Mouse (Mus musculus) hindbrain, embryonic 15.5 days (tissue): ENCODE measurements around the gene Plcb2. TPM values are rescaled to one million over a fixed set of nuclear protein-coding genes. Genes with fewer than 3 reads are reported as not detected.

ENCODE experiments used
- ATAC-seq: fragments of 200-750 bp; cut with Nextera tagmentation; 2 replicates; pipeline ENCODE4 v1.8.0; 2017; ENCODE audit warnings: low read depth, moderate number of reproducible peaks, moderate TSS enrichment; ENCODE audit not compliant: low FRiP score
- H3K27ac ChIP-seq: fragments of 300-500 bp; sonication (generic); replicated peaks from 2 replicates; pipeline ENCODE4 v1.5.1; 2015; ENCODE audit warnings: mild to moderate bottlenecking, inconsistent platforms
- H3K27me3 ChIP-seq: fragments of 300-500 bp; sonication (generic); 2 replicates; pipeline ENCODE4 v1.6.1; 2015; ENCODE audit warnings: control low read depth, inconsistent platforms
- H3K36me3 ChIP-seq: fragments of 300-500 bp; sonication (generic); 2 replicates; pipeline ENCODE4 v1.6.1; 2015; ENCODE audit warnings: control low read depth, inconsistent platforms
- H3K4me1 ChIP-seq: fragments of 300-500 bp; sonication (generic); replicated peaks from 2 replicates; pipeline ENCODE4 v1.6.1; 2015; ENCODE audit warnings: control low read depth, inconsistent platforms
- H3K4me2 ChIP-seq: fragments of 300-500 bp; sonication (generic); 2 replicates; pipeline ENCODE4 v1.6.1; 2015; ENCODE audit warnings: moderate library complexity, mild to moderate bottlenecking, inconsistent platforms
- H3K4me3 ChIP-seq: fragments of 300-500 bp; sonication (generic); 2 replicates; pipeline ENCODE4 v1.5.1; 2015; ENCODE audit warnings: mild to moderate bottlenecking, inconsistent platforms
- H3K9ac ChIP-seq: fragments of 300-500 bp; sonication (generic); 2 replicates; pipeline ENCODE4 v1.6.1; 2015; ENCODE audit warnings: inconsistent platforms
- H3K9me3 ChIP-seq: fragments of 300-500 bp; sonication (generic); 2 replicates; pipeline ENCODE4 v1.6.1; 2016; ENCODE audit warnings: control low read depth, inconsistent platforms
- WGBS: fragments of 180-500 bp; shearing (Covaris S2); methylation state at CpG from one replicate; pipeline ENCODE4 v1.1.7; 2015; 5-methylcytosine and 5-hydroxymethylcytosine counted together
- polyA plus RNA-seq: library from polyadenylated mRNA; unstranded; fragments of >200 nt; fragmentation: Nextera tagmentation; extraction: Ambion mirVana; gene quantifications from 2 replicates; pipeline ENCODE4 v1.2.1, GENCODE M21; 2015

Plcb2 gene
- polyA plus RNA-seq, 1 experiment from 2014 or later: 0.80 TPM

GRCm38 (mm10) chr2:118676839-118677741 is 51.1 kb downstream of the Plcb2 start:
- WGBS: 1% methylated on average over 83 of the region's 89 CpGs
- peaks cover 14% of the 10 kb centered on the region for H3K4me1 ChIP-seq
- peak overlapping the region; percentile 46 for H3K4me3 ChIP-seq
- H3K27me3 ChIP-seq: peaks cover 51% of the 10 kb centered on the region
- peak overlapping the region; percentile 42 for H3K9ac ChIP-seq
- H3K36me3 ChIP-seq: no peaks in the 10 kb centered on the region; the same call in 1 of the 2 replicates
- H3K9me3 ChIP-seq: no peaks in the 10 kb centered on the region
- ATAC-seq: peak; percentile 31; the same call in 1 of the 2 replicates
- no peak overlapping the region for H3K27ac ChIP-seq
- peak overlapping the region; percentile 96 for H3K4me2 ChIP-seq

DNA sequence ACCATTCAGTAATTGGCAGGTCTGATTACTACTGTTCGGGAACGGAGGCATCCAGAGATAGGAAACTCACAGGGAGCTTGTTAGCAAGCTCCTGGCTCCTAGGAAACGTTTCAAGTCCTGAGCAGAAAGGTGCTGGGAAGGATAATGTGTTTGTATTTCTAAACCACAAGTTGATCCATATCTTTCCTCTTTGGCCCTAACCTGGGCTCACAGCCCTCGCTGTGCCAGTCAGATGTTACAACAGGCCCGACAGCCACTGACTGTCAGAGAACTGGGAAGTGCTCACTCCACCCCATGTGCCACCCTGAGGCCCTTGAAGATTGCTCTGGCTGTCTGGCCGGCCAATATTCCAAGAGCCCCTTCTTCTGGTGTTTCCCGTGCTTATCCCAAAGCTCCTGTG is 53.7 kb downstream of the Plcb2 start:
- Histone ChIP-seq H3K27me3 (peaks cover 45% of the 10 kb centered on the region), H3K4me1 (peaks cover 18% of the 10 kb centered on the region)
- 25% methylated on average over 7 of the region's 7 CpGs for WGBS

DNA sequence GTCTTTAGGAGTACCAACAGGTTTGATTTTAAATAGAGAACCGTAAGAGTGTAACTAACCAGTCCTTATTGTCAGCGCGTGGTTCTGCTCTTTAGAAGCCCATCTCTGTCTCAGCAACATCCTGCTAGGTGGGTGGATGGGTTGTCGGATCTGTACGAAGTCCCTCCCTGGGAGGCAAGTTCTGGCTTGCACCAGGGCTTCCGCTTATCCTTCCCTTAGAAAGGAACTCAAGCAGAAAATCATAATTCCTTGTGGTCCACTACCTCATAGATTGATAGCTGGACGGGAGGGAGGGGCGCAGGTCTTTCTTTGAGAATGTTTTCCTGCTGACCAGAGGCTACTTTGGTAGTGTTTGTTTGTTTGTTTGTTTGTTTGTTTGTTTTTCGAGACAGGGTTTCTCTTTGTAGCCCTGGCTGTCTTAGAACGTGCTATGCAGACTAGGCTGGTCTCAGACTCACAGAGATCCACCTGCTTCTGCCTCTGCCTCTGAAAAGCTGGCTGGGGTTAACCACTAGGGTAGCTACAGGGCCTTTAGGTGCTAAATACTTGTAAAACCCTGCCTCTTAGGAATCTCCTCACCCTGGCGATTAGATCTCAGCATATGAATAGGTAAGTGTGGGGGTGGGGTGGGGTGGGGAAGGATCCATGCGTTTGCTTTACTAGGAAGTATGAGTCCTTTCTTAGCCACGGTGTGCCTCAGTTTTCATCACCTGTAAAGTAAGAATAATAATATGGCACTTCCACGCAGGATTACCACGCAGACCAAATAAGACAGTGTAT is 54.4 kb downstream of the Plcb2 start:
- no peak overlapping the region for H3K27ac ChIP-seq
- ATAC-seq: no peak
- H3K9ac ChIP-seq: no peak overlapping the region
- H3K4me1 ChIP-seq: peaks cover 24% of the 10 kb centered on the region
- H3K4me3 ChIP-seq: no peak overlapping the region
- no peaks in the 10 kb centered on the region for H3K36me3 ChIP-seq
- H3K9me3 ChIP-seq: no peaks in the 10 kb centered on the region
- no peak overlapping the region for H3K4me2 ChIP-seq
- peaks cover 41% of the 10 kb centered on the region for H3K27me3 ChIP-seq
- WGBS: 25% methylated on average over 15 of the region's 15 CpGs

More for the DNA sequence above, 53.7 kb downstream of the Plcb2 start:
- H3K9me3 ChIP-seq: no peaks in the 10 kb centered on the region
- H3K4me3 ChIP-seq: no peak overlapping the region
- no peak overlapping the region for H3K9ac ChIP-seq
- ATAC-seq: no peak
- no peaks in the 10 kb centered on the region for H3K36me3 ChIP-seq
- H3K27ac ChIP-seq: no peak overlapping the region
- no peak overlapping the region for H3K4me2 ChIP-seq

- ATAC-seq: no peak
- 88% methylated on average over 1 of the region's 1 CpGs for WGBS
- Histone ChIP-seq H3K4me3 (no peak overlapping the region), H3K9ac (no peak overlapping the region), H3K27ac (no peak overlapping the region), H3K9me3 (no peaks in the 10 kb centered on the region), H3K36me3 (no peaks in the 10 kb centered on the region), H3K4me1 (peaks cover 17% of the 10 kb centered on the region), H3K4me2 (no peak overlapping the region), H3K27me3 (peaks cover 29% of the 10 kb centered on the region)
These were observed 56.5 kb downstream of the Plcb2 start for GRCm38 (mm10) chr2:118671728-118672127.

DNA sequence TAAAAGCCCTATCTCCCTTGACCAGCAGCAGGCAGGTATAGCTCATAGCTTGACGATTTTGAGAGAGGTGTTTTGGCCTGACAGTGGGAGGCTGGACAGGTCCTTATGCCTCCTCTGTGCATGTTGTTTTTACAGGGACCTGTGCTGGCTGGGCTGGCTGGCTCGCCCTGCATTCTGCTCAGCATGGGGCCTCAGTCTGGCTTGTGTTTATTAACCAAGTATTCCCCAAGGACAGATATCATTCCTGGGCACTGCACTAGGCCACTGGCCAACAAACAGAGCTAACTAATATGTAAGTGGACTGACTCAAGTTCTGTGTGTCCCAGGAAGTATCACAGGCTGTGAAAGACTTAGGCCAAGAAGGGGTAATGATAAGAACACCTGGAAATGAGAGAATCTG is 58.5 kb downstream of the Plcb2 start:
- ATAC-seq: no peak

DNA sequence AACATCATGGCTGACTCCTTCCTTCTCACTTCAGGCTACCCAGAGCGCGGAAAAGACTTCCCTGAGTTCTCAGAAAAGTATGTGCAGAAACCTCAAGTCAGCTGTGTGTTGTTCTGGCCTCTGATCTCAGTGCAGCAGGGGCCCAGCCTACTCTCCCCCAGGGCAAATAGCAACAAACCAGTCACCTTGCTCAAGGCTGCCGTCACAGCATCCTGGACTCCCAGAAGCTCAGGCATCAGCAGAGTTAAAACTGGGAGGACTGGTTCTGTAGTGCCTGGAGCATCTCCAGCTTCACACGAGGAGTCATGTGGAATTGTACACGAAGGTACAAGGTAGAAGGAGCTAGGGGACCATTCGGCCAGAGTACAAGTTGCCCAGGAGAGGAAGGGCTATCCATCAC is 59.0 kb downstream of the Plcb2 start:
- Histone ChIP-seq H3K9me3 (no peaks in the 10 kb centered on the region), H3K4me2 (no peak overlapping the region), H3K27me3 (0 out of 2 replicates have a peak, but pooled peaks cover 5% of the 10 kb centered on the region), H3K4me3 (no peak overlapping the region), H3K27ac (no peak overlapping the region), H3K9ac (no peak overlapping the region), H3K36me3 (no peaks in the 10 kb centered on the region), H3K4me1 (peaks cover 38% of the 10 kb centered on the region)
- ATAC-seq: no peak
- 72% methylated on average over 6 of the region's 6 CpGs for WGBS

More for the DNA sequence above, 58.5 kb downstream of the Plcb2 start:
- Histone ChIP-seq H3K4me3 (no peak overlapping the region), H3K4me1 (peaks cover 32% of the 10 kb centered on the region), H3K36me3 (no peaks in the 10 kb centered on the region), H3K9me3 (no peaks in the 10 kb centered on the region), H3K4me2 (no peak overlapping the region), H3K9ac (no peak overlapping the region), H3K27me3 (peaks cover 11% of the 10 kb centered on the region), H3K27ac (no peak overlapping the region)
- 27% methylated on average over 2 of the region's 2 CpGs for WGBS

DNA sequence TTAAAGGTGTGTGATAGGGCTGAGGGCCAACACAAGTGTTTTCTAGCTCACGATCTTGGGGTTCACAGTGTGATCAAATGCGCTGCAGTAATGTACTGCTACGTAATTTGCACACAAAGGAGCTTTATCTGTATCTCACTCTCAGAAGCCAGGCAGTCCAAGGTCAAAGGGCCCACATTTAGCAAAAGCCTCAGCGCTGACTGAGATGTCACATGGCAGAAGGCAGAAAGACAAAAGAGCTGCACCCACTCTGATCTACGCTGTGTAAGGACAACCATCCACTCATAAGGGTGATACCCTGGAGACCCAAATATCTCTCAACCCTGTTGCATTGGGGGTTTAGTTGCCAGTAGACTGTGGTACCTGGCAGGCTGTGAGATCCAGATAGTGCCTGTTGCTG is 61.1 kb downstream of the Plcb2 start:
- no peaks in the 10 kb centered on the region for H3K9me3 ChIP-seq
- H3K27me3 ChIP-seq: no peaks in the 10 kb centered on the region
- H3K4me1 ChIP-seq: peaks cover 53% of the 10 kb centered on the region
- 74% methylated on average over 5 of the region's 5 CpGs for WGBS
- peak overlapping the region; percentile 67; the same call in 1 of the 2 replicates for H3K4me2 ChIP-seq
- H3K27ac ChIP-seq: no peak overlapping the region
- no peak for ATAC-seq
- H3K36me3 ChIP-seq: no peaks in the 10 kb centered on the region
- H3K9ac ChIP-seq: no peak overlapping the region
- H3K4me3 ChIP-seq: no peak overlapping the region

GRCm38 (mm10) chr2:118665616-118666015 is 62.6 kb downstream of the Plcb2 start:
- WGBS: 89% methylated on average over 4 of the region's 4 CpGs
- Histone ChIP-seq H3K27me3 (no peaks in the 10 kb centered on the region), H3K4me1 (peaks cover 55% of the 10 kb centered on the region), H3K9ac (no peak overlapping the region), H3K36me3 (no peaks in the 10 kb centered on the region), H3K27ac (no peak overlapping the region), H3K9me3 (no peaks in the 10 kb centered on the region), H3K4me3 (peak overlapping the region; percentile 49; the same call in 1 of the 2 replicates), H3K4me2 (peak overlapping the region; percentile 67)
- no peak for ATAC-seq

- Histone ChIP-seq H3K27me3 (no peaks in the 10 kb centered on the region), H3K9me3 (no peaks in the 10 kb centered on the region), H3K4me1 (peaks cover 60% of the 10 kb centered on the region), H3K36me3 (no peaks in the 10 kb centered on the region), H3K4me2 (peak overlapping the region; percentile 67), H3K9ac (no peak overlapping the region), H3K4me3 (peak overlapping the region; percentile 49; the same call in 1 of the 2 replicates), H3K27ac (no peak overlapping the region)
- ATAC-seq: no peak
- WGBS: 76% methylated on average over 3 of the region's 3 CpGs
These were observed 63.2 kb downstream of the Plcb2 start for GRCm38 (mm10) chr2:118664975-118665516.

DNA sequence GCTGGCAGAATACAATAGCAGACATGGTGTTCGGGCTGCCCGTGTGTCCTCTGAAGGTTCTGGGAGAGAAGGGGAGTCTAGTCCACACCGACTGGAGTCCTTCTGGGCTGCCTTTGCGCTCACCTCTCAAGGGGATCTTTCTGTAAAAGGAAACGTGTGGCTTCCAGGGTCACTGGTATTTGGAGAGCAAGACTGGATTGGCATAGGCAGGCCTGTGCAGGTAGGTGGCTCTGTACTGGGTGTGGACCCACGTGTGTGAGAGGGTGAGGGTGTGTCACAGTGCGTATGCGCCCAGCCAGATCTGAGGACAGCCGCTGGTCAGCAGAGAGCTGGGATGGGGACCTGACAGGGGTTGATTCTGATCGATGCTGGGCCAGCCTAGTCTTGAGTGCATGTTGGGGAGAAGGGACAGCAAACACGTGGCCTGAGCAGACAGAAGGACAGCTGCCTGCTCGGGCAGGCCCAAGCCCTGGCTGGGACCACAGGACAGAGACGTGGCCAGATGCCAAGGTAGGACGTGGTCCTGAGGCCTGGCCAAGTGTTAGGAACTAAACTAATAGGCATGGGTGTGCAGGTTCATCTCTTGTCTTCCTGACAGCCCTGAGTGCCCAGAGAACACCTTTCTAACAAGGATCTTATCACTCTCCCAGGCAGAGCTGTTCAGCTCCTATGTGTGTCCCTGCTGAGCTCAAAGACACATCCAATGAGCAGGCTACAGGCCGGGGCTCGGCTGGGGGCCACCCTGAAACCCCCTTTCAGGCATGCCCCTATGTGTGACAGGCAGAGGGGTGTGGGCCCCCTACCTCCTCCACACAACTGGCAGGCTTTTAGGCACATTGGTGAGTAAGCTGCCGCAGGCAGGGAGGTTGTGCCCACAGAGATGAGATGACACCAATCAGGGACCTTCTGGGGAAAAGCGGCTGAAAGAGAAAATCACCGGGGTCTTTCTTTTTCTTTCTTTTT is 64.2 kb downstream of the Plcb2 start:
- Histone ChIP-seq H3K4me3 (peak overlapping the region; percentile 49), H3K27me3 (no peaks in the 10 kb centered on the region), H3K9ac (peak overlapping the region; percentile 58), H3K4me2 (peak overlapping the region; percentile 67), H3K36me3 (no peaks in the 10 kb centered on the region), H3K27ac (peak overlapping the region; percentile 83), H3K4me1 (peaks cover 60% of the 10 kb centered on the region), H3K9me3 (no peaks in the 10 kb centered on the region)
- WGBS: 38% methylated on average over 19 of the region's 19 CpGs
- ATAC-seq: peak; percentile 59
